Mouse (Mus musculus): ENCODE measurements around the gene Olfr33.

DNA sequence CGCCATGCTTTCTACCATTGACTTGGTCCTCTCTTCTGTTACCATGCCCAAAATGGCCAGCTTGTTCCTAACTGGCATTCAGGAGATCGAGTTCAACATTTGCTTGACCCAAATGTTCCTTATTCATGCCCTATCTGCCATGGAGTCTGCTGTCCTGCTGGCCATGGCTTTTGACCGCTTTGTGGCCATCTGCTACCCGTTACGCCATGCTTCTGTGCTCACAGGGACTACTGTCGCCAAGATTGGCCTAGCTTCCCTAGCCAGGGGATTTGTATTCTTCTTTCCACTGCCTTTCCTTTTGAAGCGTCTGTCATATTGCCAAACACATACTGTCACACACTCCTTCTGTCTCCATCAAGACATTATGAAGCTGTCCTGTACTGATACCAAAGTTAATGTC is 20.4 kb downstream of the Olfr33 start:
- TF ChIP-seq CTCF (IDR thresholded peaks at IDR 0.05; ENCODE audit: control insufficient read depth, insufficient read depth, insufficient replicate concordance, low read depth, low read length): no peak
- TF ChIP-seq POLR2A (IDR thresholded peaks at IDR 0.05; ENCODE audit: control insufficient read depth, low read depth, low read length): no peak

All from testis, adult 2 months (tissue).